Mouse (Mus musculus): ENCODE results near the gene Nop9. TPM values are rescaled to one million over a fixed set of nuclear protein-coding genes. Genes with fewer than 3 reads are reported as not detected.

The Nop9 gene
- total RNA-seq, 2 experiments from 2014 or later = 35.7 to 36.6 TPM

Other genes with a start within 250 kb of the Nop9 start
Only the 30 nearest of the 35 such genes appear.
- gene Dcaf11, start 185.7 kb upstream of the Nop9 start, total RNA-seq (2014; fragmentation: Nextera tagmentation) = 50.5 and 65.3 TPM in 2 replicates
- 58.3 and 58.7 TPM in 2 replicates for gene Dcaf11, start 185.7 kb upstream of the Nop9 start, total RNA-seq (2017)
- gene A730061H03Rik, start 185.3 kb upstream of the Nop9 start, total RNA-seq (2014; fragmentation: Nextera tagmentation) = 1.9 TPM in 1 of 2 replicates, not detected in the other
- 1.0 TPM in 1 of 2 replicates, not detected in the other for gene A730061H03Rik, start 185.3 kb upstream of the Nop9 start, total RNA-seq (2017)
- gene Fitm1, start 170.1 kb upstream of the Nop9 start, total RNA-seq (2014; fragmentation: Nextera tagmentation) = not detected in 2 replicates
- gene Fitm1, start 170.1 kb upstream of the Nop9 start, total RNA-seq (2017) = 2.4 TPM in 1 of 2 replicates, not detected in the other
- gene Psme1, start 167.6 kb upstream of the Nop9 start, total RNA-seq (2014; fragmentation: Nextera tagmentation) = 534 and 592 TPM in 2 replicates
- 280 and 325 TPM in 2 replicates for gene Psme1, start 167.6 kb upstream of the Nop9 start, total RNA-seq (2017)
- 0.85 TPM in 1 of 2 replicates, not detected in the other for gene Emc9, start 160.4 kb upstream of the Nop9 start, total RNA-seq (2014; fragmentation: Nextera tagmentation)
- 2.1 and 5.1 TPM in 2 replicates for gene Emc9, start 160.4 kb upstream of the Nop9 start, total RNA-seq (2017)
- 330 and 352 TPM in 2 replicates for gene Psme2, start 154.6 kb upstream of the Nop9 start, total RNA-seq (2014; fragmentation: Nextera tagmentation)
- gene Psme2, start 154.6 kb upstream of the Nop9 start, total RNA-seq (2017) = 225 and 247 TPM in 2 replicates
- gene Rnf31, start 154.0 kb upstream of the Nop9 start, total RNA-seq (2014; fragmentation: Nextera tagmentation) = 20.1 and 21.9 TPM in 2 replicates
- gene Rnf31, start 154.0 kb upstream of the Nop9 start, total RNA-seq (2017) = 9.1 and 19.8 TPM in 2 replicates
- gene Irf9, start 142.1 kb upstream of the Nop9 start, total RNA-seq (2014; fragmentation: Nextera tagmentation) = 23.4 and 31.2 TPM in 2 replicates
- 21.9 and 27.4 TPM in 2 replicates for gene Irf9, start 142.1 kb upstream of the Nop9 start, total RNA-seq (2017)
- 1.0 TPM in 1 of 2 replicates, not detected in the other for gene Rec8, start 127.7 kb upstream of the Nop9 start, total RNA-seq (2014; fragmentation: Nextera tagmentation)
- 0.26 TPM in 1 of 2 replicates, not detected in the other for gene Rec8, start 127.7 kb upstream of the Nop9 start, total RNA-seq (2017)
- 47.3 and 49.7 TPM in 2 replicates for gene Ipo4, start 109.7 kb upstream of the Nop9 start, total RNA-seq (2014; fragmentation: Nextera tagmentation)
- 14.3 and 25.5 TPM in 2 replicates for gene Ipo4, start 109.7 kb upstream of the Nop9 start, total RNA-seq (2017)
- gene Gm49378, start 107.8 kb upstream of the Nop9 start, total RNA-seq (2014; fragmentation: Nextera tagmentation) = 8.5 and 9.1 TPM in 2 replicates
- gene Gm49378, start 107.8 kb upstream of the Nop9 start, total RNA-seq (2017) = 3.5 and 4.0 TPM in 2 replicates
- gene Tm9sf1, start 101.9 kb upstream of the Nop9 start, total RNA-seq (2014; fragmentation: Nextera tagmentation) = 35.0 and 59.0 TPM in 2 replicates
- 48.6 and 52.9 TPM in 2 replicates for gene Tm9sf1, start 101.9 kb upstream of the Nop9 start, total RNA-seq (2017)
- 3.0 TPM in 1 of 2 replicates, not detected in the other for gene Tssk4, start 95.5 kb upstream of the Nop9 start, total RNA-seq (2014; fragmentation: Nextera tagmentation)
- gene Tssk4, start 95.5 kb upstream of the Nop9 start, total RNA-seq (2017) = 1.1 TPM in 1 of 2 replicates, not detected in the other
- 22.9 and 29.3 TPM in 2 replicates for gene Mdp1, start 85.2 kb upstream of the Nop9 start, total RNA-seq (2014; fragmentation: Nextera tagmentation)
- 21.5 and 22.6 TPM in 2 replicates for gene Mdp1, start 85.2 kb upstream of the Nop9 start, total RNA-seq (2017)
- gene Gmpr2, start 73.8 kb upstream of the Nop9 start, total RNA-seq (2014; fragmentation: Nextera tagmentation) = 33.9 and 37.7 TPM in 2 replicates
- 47.1 and 57.0 TPM in 2 replicates for gene Gmpr2, start 73.8 kb upstream of the Nop9 start, total RNA-seq (2017)
- 364 and 474 TPM in 2 replicates for gene Nedd8, start 73.6 kb upstream of the Nop9 start, total RNA-seq (2014; fragmentation: Nextera tagmentation)
- gene Nedd8, start 73.6 kb upstream of the Nop9 start, total RNA-seq (2017) = 274 and 353 TPM in 2 replicates
- 19.0 and 24.0 TPM in 2 replicates for gene Tinf2, start 63.9 kb upstream of the Nop9 start, total RNA-seq (2014; fragmentation: Nextera tagmentation)
- 25.7 and 27.0 TPM in 2 replicates for gene Tinf2, start 63.9 kb upstream of the Nop9 start, total RNA-seq (2017)
- 0.85 and 1.8 TPM in 2 replicates for gene Tgm1, start 31.8 kb upstream of the Nop9 start, total RNA-seq (2014; fragmentation: Nextera tagmentation)
- 1.4 and 4.3 TPM in 2 replicates for gene Tgm1, start 31.8 kb upstream of the Nop9 start, total RNA-seq (2017)
- 17.9 and 20.4 TPM in 2 replicates for gene Rabggta, start 23.4 kb upstream of the Nop9 start, total RNA-seq (2014; fragmentation: Nextera tagmentation)
- gene Rabggta, start 23.4 kb upstream of the Nop9 start, total RNA-seq (2017) = 8.5 and 12.8 TPM in 2 replicates
- gene Dhrs1, start within 50 bp of the Nop9 start, total RNA-seq (2014; fragmentation: Nextera tagmentation) = 54.7 and 67.7 TPM in 2 replicates
- 18.0 and 30.7 TPM in 2 replicates for gene Dhrs1, start within 50 bp of the Nop9 start, total RNA-seq (2017)
- not detected in 2 replicates for gene Cideb, start 12.8 kb downstream of the Nop9 start, total RNA-seq (2014; fragmentation: Nextera tagmentation)
- gene Cideb, start 12.8 kb downstream of the Nop9 start, total RNA-seq (2017) = not detected in 2 replicates
- 0.56 and 2.1 TPM in 2 replicates for gene Ltb4r2, start 15.7 kb downstream of the Nop9 start, total RNA-seq (2014; fragmentation: Nextera tagmentation)
- 0.34 TPM in 1 of 2 replicates, not detected in the other for gene Ltb4r2, start 15.7 kb downstream of the Nop9 start, total RNA-seq (2017)
- 19.4 and 23.3 TPM in 2 replicates for gene Ltb4r1, start 20.3 kb downstream of the Nop9 start, total RNA-seq (2014; fragmentation: Nextera tagmentation)
- gene Ltb4r1, start 20.3 kb downstream of the Nop9 start, total RNA-seq (2017) = 19.8 and 25.8 TPM in 2 replicates
- not detected in 2 replicates for gene Adcy4, start 38.4 kb downstream of the Nop9 start, total RNA-seq (2014; fragmentation: Nextera tagmentation)
- gene Adcy4, start 38.4 kb downstream of the Nop9 start, total RNA-seq (2017) = not detected in 2 replicates
- 104 and 157 TPM in 2 replicates for gene Ripk3, start 43.2 kb downstream of the Nop9 start, total RNA-seq (2014; fragmentation: Nextera tagmentation)
- gene Ripk3, start 43.2 kb downstream of the Nop9 start, total RNA-seq (2017) = 40.9 and 42.4 TPM in 2 replicates
- not detected in 2 replicates for gene Nfatc4, start 77.5 kb downstream of the Nop9 start, total RNA-seq (2014; fragmentation: Nextera tagmentation)
- not detected in 2 replicates for gene Nfatc4, start 77.5 kb downstream of the Nop9 start, total RNA-seq (2017)
- gene Nynrin, start 108.3 kb downstream of the Nop9 start, total RNA-seq (2014; fragmentation: Nextera tagmentation) = 4.1 and 7.6 TPM in 2 replicates
- 2.4 and 3.3 TPM in 2 replicates for gene Nynrin, start 108.3 kb downstream of the Nop9 start, total RNA-seq (2017)
- gene Cbln3, start 138.7 kb downstream of the Nop9 start, total RNA-seq (2014; fragmentation: Nextera tagmentation) = not detected in 2 replicates
- gene Cbln3, start 138.7 kb downstream of the Nop9 start, total RNA-seq (2017) = not detected in 2 replicates
- gene Khnyn, start 139.3 kb downstream of the Nop9 start, total RNA-seq (2014; fragmentation: Nextera tagmentation) = 8.8 and 12.8 TPM in 2 replicates
- 12.4 and 14.7 TPM in 2 replicates for gene Khnyn, start 139.3 kb downstream of the Nop9 start, total RNA-seq (2017)
- 13.8 and 15.3 TPM in 2 replicates for gene Sdr39u1, start 154.6 kb downstream of the Nop9 start, total RNA-seq (2014; fragmentation: Nextera tagmentation)
- gene Sdr39u1, start 154.6 kb downstream of the Nop9 start, total RNA-seq (2017) = 6.5 and 13.5 TPM in 2 replicates